Mouse (Mus musculus) layer of hippocampus, adult 18-20 months (tissue): ENCODE results near the gene Fyn. TPM values are rescaled to one million over a fixed set of nuclear protein-coding genes. Genes with fewer than 3 reads are reported as not detected.

Source experiments
- DNase-seq, 2 experiments: peaks; one replicate each; pipeline ENCODE4 v3.0.0; 2022; ENCODE audit warnings: low spot score in 2 of 2
- total RNA-seq, 2 experiments: library from RNA; stranded (reverse); gene quantifications; 2 replicates each; pipeline ENCODE4 v1.2.3; 2021

Fyn gene
- total RNA-seq, 2 experiments from 2014 or later = 115 to 118 TPM

DNA sequence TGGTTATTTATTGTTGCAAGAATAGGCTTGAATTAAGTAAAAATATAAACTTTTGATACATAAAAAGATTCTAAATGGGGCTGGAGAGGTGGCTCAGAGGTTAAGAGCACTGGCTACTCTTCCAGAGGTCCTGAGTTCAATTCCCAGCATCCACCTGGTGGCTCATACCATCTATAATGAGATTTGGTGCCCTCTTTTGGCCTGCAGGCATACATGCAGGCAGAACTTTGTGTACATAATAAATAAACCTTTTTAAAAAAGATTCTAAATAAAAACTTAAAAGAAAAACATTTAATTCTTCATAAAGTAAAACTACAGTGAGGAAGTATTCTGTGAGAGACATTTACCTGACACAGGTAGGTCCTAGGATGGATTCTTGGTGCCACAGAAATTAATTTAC lies 73.0 kb downstream of the Fyn start:
- DNase-seq = no peak

DNA sequence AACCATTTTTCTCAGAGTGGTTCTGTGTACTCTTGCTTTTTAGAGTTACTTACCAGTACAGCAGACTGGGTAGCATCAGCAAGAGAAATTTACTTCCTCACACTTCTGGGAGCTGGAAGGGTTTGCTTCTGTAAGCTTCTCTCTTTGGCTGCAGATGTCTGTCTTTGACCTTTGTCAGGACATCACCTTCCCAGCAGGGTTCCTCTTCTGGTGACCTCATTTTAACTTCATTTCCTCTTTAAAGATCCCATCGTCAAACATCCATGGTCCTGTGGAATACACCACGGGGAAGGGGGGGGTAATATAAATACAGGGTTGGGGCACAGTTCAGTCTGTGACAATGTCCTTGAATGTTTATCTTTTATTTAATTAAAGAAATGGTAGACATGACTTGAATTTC lies 74.5 kb downstream of the Fyn start:
- no peak for DNase-seq

DNA sequence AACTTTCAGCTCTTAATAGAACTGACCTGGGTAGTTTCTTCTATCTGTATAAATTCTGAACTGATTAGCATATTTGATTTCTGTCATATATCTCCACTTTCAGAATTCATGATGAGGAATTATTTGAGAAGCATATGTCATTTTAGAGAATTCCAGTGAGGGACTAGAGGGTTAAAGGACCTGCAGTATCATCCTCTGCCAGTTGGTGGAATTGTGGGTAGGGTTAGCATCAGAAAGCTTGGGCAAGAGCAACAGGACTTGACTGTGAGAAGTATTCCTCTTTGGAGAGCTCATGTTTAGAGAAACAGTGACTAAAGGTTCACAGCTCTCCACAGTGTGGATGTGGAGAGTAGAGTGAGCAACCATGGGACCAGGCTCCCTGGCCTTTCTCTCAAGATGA lies 75.3 kb downstream of the Fyn start:
- DNase-seq = no peak

DNA sequence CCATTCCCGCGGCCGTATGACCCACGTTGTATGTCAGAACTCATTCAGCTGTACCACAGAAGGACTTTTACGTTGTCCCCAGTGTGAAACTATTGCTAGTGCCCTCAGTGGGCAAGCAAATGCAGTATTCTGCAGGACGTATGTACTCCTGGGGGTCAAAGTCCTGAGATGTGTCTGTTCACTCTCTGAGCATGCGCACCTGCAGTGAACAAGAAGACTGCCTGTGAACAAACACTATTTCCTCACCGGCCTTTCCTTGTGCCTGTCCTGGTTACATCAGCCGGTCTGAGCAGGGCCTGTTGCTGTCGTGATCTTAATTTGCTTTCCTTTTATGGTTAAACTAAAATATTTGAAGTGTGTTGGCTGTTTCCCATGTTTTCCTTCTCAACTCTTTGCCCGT lies 77.2 kb downstream of the Fyn start:
- no peak for DNase-seq

GRCm38 (mm10) chr10:39446706-39447105 lies 78.1 kb downstream of the Fyn start:
- no peak for DNase-seq

DNA sequence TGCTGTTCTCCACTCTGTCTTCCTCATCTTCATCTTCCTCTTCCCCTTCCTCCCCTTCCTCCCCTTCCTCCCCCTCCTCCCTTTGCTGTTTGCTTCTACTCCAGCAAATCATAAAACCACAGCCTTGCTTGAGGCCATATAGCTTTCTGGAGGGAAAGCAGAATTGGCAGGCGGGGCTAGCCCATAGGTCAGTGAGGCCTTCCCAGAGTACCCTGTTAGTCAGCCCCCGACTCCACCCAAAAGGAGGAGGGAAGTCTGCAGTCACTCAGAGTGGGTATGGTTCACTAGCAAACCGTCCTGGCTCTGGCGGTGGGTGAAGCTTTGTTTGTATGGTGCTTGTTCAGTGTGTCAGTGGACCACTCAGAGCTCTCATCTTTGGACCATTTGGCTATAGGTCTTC lies 80.5 kb downstream of the Fyn start:
- no peak for DNase-seq

DNA sequence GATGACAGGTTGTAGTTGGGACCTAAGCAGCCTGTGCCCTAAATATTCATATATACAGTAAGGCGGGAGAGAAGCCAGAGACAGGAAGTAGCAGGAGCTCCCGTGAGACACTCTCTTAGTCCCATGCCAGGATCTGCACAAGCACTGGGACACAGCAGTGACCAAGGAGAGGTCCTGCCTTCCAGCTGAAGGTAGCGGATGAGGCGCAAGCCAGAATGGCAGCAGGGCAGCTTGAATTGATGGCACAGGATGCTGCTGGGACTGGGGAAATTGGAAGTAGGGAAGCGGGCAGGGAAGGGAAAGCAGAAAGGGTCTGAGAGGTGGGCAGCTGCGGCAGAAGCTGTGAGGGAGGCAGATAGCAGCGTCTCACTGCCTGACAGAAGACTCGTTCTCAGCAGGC lies 81.7 kb downstream of the Fyn start:
- no peak for DNase-seq

DNA sequence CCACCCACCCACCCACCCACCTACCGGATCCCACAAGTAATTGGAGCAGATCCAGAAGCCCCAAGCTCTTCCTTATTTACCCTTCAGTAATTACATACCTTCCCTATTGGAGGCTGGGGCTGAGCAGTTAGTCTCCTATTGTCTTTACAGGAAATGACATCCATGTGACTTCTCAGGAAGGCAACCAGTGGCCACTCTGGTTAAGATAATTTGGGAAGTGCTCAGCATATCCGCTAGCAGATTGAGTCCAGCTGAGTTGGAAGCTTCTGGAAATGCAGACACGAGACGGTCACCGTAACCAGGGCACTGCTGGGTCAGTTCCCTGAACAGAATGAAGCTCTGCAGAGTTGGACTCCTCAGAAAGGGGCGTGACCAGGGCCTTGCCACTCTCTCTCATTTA lies 82.4 kb downstream of the Fyn start:
- DNase-seq = no peak

GRCm38 (mm10) chr10:39451918-39452624 lies 83.4 kb downstream of the Fyn start:
- no peak for DNase-seq

GRCm38 (mm10) chr10:39455344-39455743 lies 86.7 kb downstream of the Fyn start:
- DNase-seq = no peak

- no peak for DNase-seq
Observed at GRCm38 (mm10) chr10:39455857-39456620, 87.4 kb downstream of the Fyn start.

DNA sequence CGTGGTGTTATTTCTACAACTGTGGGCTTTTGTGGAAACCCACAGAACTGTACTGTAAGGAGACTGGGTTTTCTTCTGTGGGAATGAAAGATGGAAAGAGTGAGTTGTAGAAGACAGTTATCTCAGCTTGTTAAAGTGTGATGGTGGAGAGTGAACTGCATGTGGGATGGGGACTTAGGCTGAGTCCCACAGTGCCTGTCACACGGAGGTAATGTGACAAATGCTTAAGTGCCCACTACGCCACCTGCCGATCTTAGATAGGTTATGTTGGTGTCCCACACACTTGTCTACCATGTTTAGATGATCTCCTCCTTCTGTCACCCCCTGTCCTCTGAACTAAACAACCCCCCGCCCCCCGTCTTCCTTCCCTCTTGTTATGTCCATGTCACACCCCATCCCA lies 88.1 kb downstream of the Fyn start:
- DNase-seq = no peak

- no peak for DNase-seq
Observed at GRCm38 (mm10) chr10:39457281-39457680, 88.6 kb downstream of the Fyn start.

- no peak for DNase-seq
Observed at GRCm38 (mm10) chr10:39458766-39459699, 90.4 kb downstream of the Fyn start.

DNA sequence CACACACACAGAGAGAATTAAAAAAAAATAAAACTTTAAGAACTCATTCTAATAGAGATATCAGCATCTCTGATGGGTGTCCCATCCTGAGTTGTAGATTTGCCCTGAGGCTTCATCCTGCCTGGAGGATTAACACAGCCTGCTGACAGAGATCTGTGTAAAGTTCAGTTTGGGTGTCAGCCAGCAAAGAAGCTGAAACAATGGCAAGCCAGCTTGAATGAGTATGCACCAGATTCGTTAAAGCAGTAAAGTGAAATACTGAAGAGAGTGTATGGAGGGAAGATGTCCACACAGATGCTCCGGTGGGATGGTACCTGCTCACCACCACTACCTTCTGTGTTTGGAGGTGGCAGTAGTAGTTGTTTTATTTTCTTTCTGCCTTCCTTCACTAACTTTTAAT lies 92.0 kb downstream of the Fyn start:
- no peak for DNase-seq

DNA sequence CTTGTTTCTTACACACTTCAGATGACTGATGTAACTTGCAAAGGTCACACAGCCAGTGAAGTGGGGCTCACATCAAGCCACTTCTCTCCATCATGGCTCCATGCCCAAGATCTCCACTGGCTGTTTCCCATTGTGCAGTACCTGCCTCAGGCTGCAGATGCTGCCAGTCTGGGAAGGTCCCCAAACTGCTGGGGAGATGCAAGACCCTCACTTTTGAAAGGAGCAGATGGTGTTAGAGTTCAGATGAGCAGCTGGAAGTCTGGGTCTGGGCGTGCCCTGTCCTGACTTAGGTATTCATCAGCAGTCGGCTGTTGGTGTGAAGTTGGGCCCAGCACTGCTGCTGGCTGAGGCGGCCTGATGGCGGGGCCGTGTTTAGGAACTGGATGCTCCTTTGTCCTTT lies 93.3 kb downstream of the Fyn start:
- DNase-seq = no peak

DNA sequence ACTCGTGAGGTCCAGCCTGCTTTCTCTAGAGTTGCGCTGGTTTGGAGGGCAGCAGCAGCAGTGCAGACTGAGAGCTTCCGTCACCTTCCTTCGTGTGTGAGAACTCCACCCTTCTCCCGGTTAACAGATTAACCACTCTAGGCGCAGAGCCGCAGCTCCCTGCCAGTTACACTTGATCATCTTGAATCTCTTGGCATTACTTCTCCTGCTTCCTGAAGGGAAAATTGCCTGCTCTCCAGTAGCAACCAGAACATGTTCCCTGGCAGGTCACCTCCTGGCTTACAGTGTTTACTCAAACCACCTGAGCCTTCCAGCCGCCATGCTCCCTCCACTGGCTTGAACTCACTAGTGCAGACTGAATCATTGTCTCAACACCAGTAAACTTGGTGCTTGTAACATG lies 94.1 kb downstream of the Fyn start:
- no peak for DNase-seq

- DNase-seq = no peak
Observed at GRCm38 (mm10) chr10:39464383-39464782, 95.7 kb downstream of the Fyn start.

DNA sequence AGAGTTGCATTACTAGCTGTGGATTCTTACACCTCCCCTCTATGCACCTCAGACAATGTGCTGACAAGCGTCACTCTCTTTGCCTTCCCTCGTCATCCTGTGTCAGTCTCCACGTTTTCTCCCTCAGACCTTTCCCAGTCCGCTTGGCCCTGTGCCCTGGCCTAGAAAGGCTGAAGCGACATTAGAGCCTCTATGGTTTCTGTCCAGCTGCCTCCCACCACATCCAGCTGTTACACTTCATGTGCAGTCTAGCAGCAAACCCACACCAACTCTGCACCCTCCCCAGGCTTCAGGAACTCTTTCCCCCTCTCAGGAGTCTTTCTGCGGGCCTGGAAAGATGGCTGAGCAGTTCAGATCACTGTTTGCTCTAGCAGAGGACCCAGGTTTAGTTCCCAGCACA lies 98.7 kb downstream of the Fyn start:
- no peak for DNase-seq

GRCm38 (mm10) chr10:39467821-39468220 lies 99.2 kb downstream of the Fyn start:
- DNase-seq = no peak

- no peak for DNase-seq
Observed at GRCm38 (mm10) chr10:39468576-39468975, 99.9 kb downstream of the Fyn start.

GRCm38 (mm10) chr10:39469341-39469740 lies 100.7 kb downstream of the Fyn start:
- no peak for DNase-seq
